Mouse (Mus musculus) kidney, embryonic 15.5 days (tissue): ENCODE measurements at regions not wholly inside any gene's neighbourhood (a gene's known extent, or its start where the extent isn't known, plus 50 kb on each side); places are given as distances from the start of the nearest gene placed in this dataset.

ENCODE experiments used
- ATAC-seq: fragments of 200-750 bp; cut with Nextera tagmentation; replicated peaks from 2 replicates; pipeline ENCODE4 v1.8.0; 2017; ENCODE audit warnings: moderate TSS enrichment; ENCODE audit not compliant: low FRiP score
- H3K27ac ChIP-seq: fragments of 300-500 bp; sonication (generic); 2 replicates; pipeline ENCODE4 v1.5.1; 2015; ENCODE audit warnings: mild to moderate bottlenecking, inconsistent platforms
- H3K27me3 ChIP-seq: fragments of 300-500 bp; sonication (generic); 2 replicates; pipeline ENCODE4 v1.6.1; 2015; ENCODE audit warnings: inconsistent platforms
- H3K36me3 ChIP-seq: fragments of 300-500 bp; sonication (generic); 2 replicates; pipeline ENCODE4 v1.6.1; 2015; ENCODE audit warnings: inconsistent platforms
- H3K4me1 ChIP-seq: fragments of 300-500 bp; sonication (generic); 2 replicates; pipeline ENCODE4 v1.6.1; 2015; ENCODE audit warnings: inconsistent platforms
- H3K4me2 ChIP-seq: fragments of 300-500 bp; sonication (generic); 2 replicates; pipeline ENCODE4 v1.6.1; 2015; ENCODE audit warnings: moderate library complexity, mild to moderate bottlenecking, inconsistent platforms
- H3K4me3 ChIP-seq: fragments of 300-500 bp; sonication (generic); replicated peaks from 2 replicates; pipeline ENCODE4 v1.5.1; 2015; ENCODE audit warnings: mild to moderate bottlenecking, inconsistent platforms
- H3K9ac ChIP-seq: fragments of 300-500 bp; sonication (generic); 2 replicates; pipeline ENCODE4 v1.6.1; 2015; ENCODE audit warnings: mild to moderate bottlenecking, inconsistent platforms
- H3K9me3 ChIP-seq: fragments of 300-500 bp; sonication (generic); replicated peaks from 2 replicates; pipeline ENCODE4 v1.6.1; 2016; ENCODE audit warnings: inconsistent platforms
- WGBS: fragments of 180-500 bp; shearing (Covaris S2); methylation state at CpG from one replicate; pipeline ENCODE4 v1.1.7; 2015; ENCODE audit warnings: mixed read lengths; 5-methylcytosine and 5-hydroxymethylcytosine counted together

DNA sequence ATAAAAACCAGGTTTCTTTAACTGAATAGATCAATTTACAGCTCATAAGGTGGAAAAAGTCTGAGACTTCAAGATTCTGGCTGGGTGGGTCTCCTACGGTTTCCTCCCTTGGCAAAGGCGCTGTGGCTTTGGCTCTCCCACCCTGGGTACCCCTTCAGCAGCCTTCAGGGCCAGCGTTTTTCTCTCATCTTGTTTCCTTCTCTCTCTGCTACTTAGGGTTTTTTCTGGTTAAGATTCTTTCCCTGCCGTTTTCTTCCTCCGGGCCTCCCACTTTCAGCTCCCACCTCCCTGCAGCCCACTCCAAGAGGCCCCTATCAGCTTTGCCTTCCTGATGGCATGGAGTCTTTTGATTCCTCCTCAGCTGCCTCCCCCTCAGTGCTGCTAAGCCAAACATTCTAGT, 463.0 kb downstream of the Ccdc171 start:
- Histone ChIP-seq H3K4me3 (no peak overlapping the region), H3K4me1 (peaks cover 44% of the 10 kb centered on the region), H3K9ac (no peak overlapping the region), H3K9me3 (no peaks in the 10 kb centered on the region), H3K36me3 (no peaks in the 10 kb centered on the region), H3K4me2 (0 out of 2 replicates have a peak overlapping the region, but pooled peaks have one; percentile 4), H3K27me3 (no peaks in the 10 kb centered on the region), H3K27ac (peak overlapping the region; percentile 81)
- ATAC-seq: no peak; the same call in 1 of the 2 replicates
- 12% methylated on average over 5 of the region's 5 CpGs for WGBS

DNA sequence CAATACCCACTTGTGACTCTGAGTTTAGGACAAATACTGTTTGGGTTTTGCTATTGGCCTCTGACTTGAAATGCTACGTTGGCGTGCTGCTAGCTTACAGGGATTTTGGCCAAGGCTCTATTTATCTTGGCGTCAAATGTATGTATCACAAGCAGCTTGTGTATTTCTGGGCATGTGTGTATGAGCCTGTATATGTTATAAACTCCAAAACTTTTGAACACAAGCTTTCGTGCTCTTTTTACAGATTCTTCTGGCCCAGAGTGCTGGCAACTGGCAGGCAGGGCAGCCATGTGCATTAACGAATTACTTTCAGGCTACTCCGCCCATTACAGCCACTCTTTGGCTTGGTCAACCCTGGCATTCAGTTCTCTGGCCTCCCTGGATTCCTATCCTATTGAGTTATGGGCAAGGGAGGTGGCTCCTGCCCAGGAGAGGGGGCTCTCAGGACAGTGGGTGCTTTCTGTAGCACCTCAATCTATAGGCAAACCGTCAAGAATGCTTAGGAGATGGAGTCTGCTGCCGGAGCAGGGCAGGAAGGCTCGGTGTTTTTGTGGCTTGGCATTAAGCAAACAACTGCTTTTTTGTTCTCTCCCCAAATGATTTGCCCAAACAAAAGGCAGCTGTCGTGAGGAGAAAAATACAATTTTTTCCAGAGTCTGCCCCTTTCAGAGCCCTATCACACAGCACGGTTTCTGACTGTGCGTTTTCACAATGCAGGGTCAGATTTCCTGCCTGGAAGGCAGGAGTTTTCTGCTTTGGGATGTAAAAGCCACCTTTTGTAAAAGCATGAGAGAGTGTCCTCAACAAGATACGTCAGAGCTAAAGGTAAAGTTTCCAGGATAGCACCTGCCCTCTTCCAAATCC, 465.0 kb downstream of the Ccdc171 start:
- WGBS: 43% methylated on average over 13 of the region's 13 CpGs
- peaks cover 44% of the 10 kb centered on the region for H3K4me1 ChIP-seq
- H3K9me3 ChIP-seq: no peaks in the 10 kb centered on the region
- ATAC-seq: no peak; the same call in 1 of the 2 replicates
- no peak overlapping the region for H3K4me2 ChIP-seq
- no peaks in the 10 kb centered on the region for H3K27me3 ChIP-seq
- H3K27ac ChIP-seq: peak overlapping the region; percentile 64
- no peak overlapping the region for H3K4me3 ChIP-seq
- no peaks in the 10 kb centered on the region for H3K36me3 ChIP-seq
- H3K9ac ChIP-seq: no peak overlapping the region

DNA sequence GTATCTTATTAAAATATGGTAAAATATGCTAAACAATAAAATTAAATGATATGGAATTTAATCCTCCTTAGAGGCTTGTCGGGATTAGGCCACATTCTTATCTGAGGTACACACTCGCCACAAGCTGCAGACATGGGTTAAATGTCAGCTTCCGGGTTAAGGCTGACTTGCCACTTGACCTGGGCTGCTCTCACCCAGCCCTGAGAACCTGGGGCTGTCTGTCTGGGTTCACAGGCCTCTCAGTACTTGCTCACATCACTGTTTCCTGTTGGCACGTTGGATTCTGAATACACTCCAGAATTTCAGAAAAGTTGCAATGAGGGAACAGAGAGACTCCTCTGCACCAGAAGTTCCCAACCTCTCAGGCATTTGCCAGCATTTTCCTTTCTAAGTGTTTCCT, 465.9 kb downstream of the Ccdc171 start:
- no peak overlapping the region for H3K4me2 ChIP-seq
- no peak overlapping the region for H3K4me3 ChIP-seq
- H3K9me3 ChIP-seq: no peaks in the 10 kb centered on the region
- H3K4me1 ChIP-seq: peaks cover 44% of the 10 kb centered on the region
- H3K27me3 ChIP-seq: no peaks in the 10 kb centered on the region
- no peaks in the 10 kb centered on the region for H3K36me3 ChIP-seq
- ATAC-seq: no peak
- no peak overlapping the region for H3K9ac ChIP-seq
- WGBS: 24% methylated on average over 4 of the region's 4 CpGs
- H3K27ac ChIP-seq: no peak overlapping the region

DNA sequence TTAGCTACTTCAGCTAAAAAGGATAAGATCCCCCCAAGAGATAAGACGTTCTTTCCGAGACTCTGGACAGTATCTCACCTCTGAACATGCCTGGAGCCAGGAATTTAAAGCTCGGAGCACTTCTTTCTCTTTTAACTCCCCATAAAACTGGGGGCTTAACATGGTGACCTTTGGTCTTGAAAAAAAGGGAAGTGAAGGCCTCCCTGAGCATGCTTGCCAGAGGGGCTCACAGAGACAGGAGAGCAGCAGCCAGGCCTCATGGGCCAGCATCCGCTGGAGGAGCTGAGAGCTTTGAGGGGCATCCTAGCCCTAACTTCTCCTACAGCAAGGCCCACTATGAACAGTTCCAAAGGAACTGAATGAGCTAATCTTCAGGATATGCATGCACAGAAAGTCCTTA, 471.7 kb downstream of the Ccdc171 start:
- Histone ChIP-seq H3K4me3 (no peak overlapping the region), H3K27me3 (no peaks in the 10 kb centered on the region), H3K4me1 (peaks cover 14% of the 10 kb centered on the region), H3K9ac (no peak overlapping the region), H3K4me2 (no peak overlapping the region), H3K27ac (no peak overlapping the region), H3K36me3 (no peaks in the 10 kb centered on the region), H3K9me3 (no peaks in the 10 kb centered on the region)
- 42% methylated on average over 4 of the region's 4 CpGs for whole genome bisulfite sequencing
- no peak for ATAC-seq

DNA sequence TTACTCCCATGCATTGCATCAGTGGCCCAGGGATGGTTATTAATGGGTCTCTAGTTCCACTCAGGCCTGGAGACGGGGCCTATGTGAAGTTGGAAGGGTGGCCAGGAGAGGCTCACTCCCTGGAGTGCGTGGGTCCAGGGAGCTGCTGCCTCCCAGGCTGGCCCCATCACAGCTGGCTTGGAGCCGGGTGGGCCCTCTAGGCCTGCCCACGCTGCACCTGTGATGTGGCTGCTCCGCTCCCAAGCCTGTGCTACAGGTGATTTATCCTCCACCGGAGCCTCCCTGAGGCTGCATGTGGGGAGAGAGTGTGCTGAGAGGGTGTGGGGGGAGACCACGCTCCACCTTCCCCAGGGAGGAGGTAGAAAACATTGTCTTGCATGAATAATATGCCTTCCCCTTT, 476.3 kb downstream of the Ccdc171 start:
- Histone ChIP-seq H3K9me3 (no peaks in the 10 kb centered on the region), H3K36me3 (no peaks in the 10 kb centered on the region), H3K4me1 (peaks cover 22% of the 10 kb centered on the region), H3K27me3 (no peaks in the 10 kb centered on the region), H3K4me3 (no peak overlapping the region), H3K27ac (peak overlapping the region; percentile 48; the same call in 1 of the 2 replicates), H3K4me2 (no peak overlapping the region), H3K9ac (no peak overlapping the region)
- peak; percentile 68 for ATAC-seq
- WGBS: 53% methylated on average over 7 of the region's 7 CpGs

DNA sequence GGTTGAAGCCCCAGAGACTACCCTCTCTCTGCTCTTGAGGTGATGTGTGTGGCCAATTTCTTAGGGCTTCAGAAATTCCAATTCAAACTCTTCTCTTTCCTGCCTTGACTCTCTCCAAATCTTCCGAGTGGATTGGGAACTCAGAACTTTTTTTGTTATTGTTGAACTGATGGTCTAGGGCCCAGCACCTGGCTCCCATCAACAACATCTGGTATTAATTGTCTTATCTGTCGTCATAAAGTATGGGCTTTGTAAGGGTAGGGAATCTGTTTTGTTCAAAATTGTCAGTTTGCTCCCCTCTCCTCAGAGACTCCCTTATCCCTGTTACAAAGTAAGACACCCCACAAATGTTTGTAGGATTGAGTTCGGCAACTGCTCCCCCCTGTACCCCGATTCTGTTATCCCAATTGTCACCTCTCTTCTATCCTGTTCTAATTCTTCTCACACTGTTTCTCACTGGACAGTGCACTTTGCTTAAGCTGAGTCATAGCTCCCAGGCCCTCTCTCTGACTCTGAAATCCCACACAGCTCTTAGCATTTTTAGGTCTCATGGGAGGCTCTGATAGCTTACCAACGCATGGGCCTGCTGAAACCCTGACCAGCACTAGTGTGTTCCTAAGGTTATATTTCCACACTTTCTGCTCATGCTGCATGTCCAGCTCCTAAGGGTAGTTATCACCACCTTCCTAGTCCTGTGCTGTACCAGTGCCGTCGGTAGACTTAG, 478.9 kb downstream of the Ccdc171 start:
- no peaks in the 10 kb centered on the region for H3K9me3 ChIP-seq
- no peak overlapping the region for H3K4me2 ChIP-seq
- WGBS: 67% methylated on average over 7 of the region's 7 CpGs
- H3K4me3 ChIP-seq: no peak overlapping the region
- H3K9ac ChIP-seq: no peak overlapping the region
- H3K36me3 ChIP-seq: no peaks in the 10 kb centered on the region
- H3K27me3 ChIP-seq: no peaks in the 10 kb centered on the region
- no peak for ATAC-seq
- peaks cover 22% of the 10 kb centered on the region for H3K4me1 ChIP-seq
- H3K27ac ChIP-seq: no peak overlapping the region

DNA sequence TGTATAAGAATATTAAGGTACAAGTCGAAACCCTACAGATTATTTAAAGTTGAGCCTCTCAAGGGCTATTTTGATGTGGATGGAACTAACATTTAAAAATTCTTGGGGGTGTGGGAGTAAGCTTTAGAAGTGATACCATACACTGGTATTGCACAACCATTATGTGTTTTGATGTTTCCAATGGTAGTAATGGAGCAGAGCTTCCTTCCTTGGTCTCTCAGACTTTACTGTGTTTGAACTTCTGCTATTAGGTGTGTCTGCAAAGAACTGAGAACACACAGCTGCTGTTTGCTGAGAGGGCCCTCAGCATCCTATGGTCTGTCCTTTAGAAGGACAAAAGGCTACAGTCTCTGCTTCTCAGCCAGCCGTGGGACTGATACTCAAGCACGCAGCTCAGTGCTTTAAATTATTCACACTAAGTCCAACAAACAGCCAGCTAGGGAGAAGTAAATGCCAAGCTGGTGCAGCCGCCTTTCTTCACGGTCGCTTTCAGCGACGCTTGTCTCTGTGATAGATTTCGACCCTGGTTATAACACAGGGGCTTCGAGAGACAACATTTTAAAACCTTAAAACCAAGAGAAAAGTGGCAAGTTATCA, 479.5 kb downstream of the Ccdc171 start:
- Histone ChIP-seq H3K4me2 (no peak overlapping the region), H3K36me3 (no peaks in the 10 kb centered on the region), H3K9me3 (no peaks in the 10 kb centered on the region), H3K9ac (no peak overlapping the region), H3K27ac (no peak overlapping the region; the same call in 1 of the 2 replicates), H3K27me3 (no peaks in the 10 kb centered on the region), H3K4me3 (no peak overlapping the region), H3K4me1 (peaks cover 22% of the 10 kb centered on the region)
- no peak for ATAC-seq
- WGBS: 55% methylated on average over 10 of the region's 10 CpGs

DNA sequence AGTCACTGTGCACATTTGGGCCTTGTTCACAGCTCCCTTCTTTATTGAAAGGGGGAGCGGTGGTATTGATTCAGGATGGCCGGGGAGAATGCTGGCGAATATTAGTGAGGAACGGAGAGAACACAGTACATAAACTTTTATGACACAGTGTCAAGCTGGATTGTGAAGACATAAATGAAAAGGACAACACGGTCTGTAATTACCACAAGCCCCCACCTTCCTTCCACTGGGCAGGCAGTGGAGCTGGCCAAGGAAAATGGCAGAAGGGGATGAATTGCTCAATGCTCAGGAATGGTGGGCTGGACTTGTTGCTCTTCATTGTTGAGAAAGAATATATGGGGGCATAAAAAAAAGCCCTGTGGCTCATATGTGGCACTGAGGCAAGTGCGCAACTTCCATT, 486.6 kb downstream of the Ccdc171 start:
- no peaks in the 10 kb centered on the region; the same call in 1 of the 2 replicates for H3K27me3 ChIP-seq
- no peaks in the 10 kb centered on the region for H3K36me3 ChIP-seq
- H3K9me3 ChIP-seq: no peaks in the 10 kb centered on the region
- no peak overlapping the region for H3K27ac ChIP-seq
- peaks cover 7% of the 10 kb centered on the region for H3K4me1 ChIP-seq
- no peak for ATAC-seq
- no peak overlapping the region for H3K4me3 ChIP-seq
- no peak overlapping the region for H3K9ac ChIP-seq
- no peak overlapping the region for H3K4me2 ChIP-seq
- WGBS: 64% methylated on average over 6 of the region's 6 CpGs

DNA sequence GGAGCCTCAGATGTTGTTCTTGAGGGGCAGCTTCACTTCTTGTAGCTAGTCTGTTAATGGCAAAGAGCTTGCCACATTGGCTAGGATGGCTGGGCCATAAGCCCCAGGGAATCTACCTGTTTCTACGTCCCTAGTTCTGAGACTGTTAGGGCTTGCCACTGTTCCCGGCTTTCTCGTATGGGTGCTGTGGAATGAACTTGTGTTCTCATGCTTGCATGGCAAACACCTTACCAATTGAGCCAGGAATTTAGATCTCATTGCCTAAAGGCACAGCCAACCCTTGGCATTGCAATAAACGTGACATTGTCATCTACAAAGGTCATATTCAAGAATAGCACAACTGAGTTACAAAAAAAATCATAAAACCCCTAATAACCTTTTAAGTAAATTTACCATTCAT, 489.8 kb downstream of the Ccdc171 start:
- no peak for ATAC-seq
- Histone ChIP-seq H3K27ac (no peak overlapping the region), H3K4me1 (peaks cover 37% of the 10 kb centered on the region), H3K9ac (no peak overlapping the region), H3K36me3 (no peaks in the 10 kb centered on the region), H3K27me3 (no peaks in the 10 kb centered on the region; the same call in 1 of the 2 replicates), H3K4me3 (no peak overlapping the region), H3K4me2 (no peak overlapping the region), H3K9me3 (no peaks in the 10 kb centered on the region)
- 84% methylated on average over 4 of the region's 4 CpGs for WGBS

DNA sequence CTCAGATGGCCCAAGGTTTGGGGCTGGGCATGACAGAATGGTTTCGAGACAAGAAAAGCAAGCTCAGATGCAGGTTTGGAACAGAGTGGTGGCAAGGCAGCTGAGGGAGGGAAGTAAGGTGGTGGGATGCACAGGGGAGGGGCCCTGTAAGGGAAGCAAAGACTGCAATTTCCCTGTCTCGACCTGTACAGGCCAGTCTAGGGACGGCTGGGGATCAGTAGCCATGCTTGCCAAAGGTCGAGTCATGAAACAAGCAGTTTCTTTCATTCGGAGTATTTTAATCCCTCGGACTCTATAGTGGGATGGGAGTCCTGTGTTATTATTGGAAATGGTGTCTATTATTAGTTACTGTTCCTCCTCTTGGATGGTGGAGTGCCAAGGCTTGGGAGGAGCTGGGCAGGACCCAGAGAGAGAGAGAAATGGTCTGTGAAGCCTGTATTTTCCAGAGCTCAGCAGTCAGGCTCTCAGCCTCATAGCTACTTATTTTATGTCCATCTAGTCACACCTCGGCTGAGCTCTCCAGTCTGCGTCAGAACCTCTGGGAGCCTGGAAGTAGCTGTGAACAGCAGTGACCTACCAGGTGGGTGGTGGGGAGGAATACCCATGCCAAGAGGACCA, 490.3 kb downstream of the Ccdc171 start:
- Histone ChIP-seq H3K9ac (no peak overlapping the region), H3K4me1 (peaks cover 42% of the 10 kb centered on the region), H3K9me3 (no peaks in the 10 kb centered on the region), H3K27me3 (no peaks in the 10 kb centered on the region; the same call in 1 of the 2 replicates), H3K4me3 (no peak overlapping the region), H3K27ac (no peak overlapping the region), H3K4me2 (no peak overlapping the region), H3K36me3 (no peaks in the 10 kb centered on the region)
- 58% methylated on average over 8 of the region's 8 CpGs for WGBS
- no peak for ATAC-seq

DNA sequence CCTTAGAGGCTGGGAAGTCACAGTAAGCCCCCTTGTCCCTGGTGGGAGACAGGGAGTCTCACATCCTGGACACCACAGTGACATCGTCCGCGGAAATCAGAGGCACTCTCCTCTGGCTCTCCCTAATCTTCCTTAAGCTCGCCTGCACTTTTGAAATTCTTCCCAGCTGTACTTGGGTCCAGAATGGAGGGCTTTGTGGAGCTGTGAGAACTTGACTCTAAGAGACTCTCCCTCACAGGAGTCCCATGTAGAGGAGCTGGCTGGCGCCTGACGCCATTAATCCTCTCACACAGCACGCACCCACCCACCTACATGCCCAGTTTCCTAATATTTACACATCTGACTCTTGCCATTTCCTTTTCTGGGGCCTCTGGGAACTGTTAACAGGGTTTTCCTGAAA, 492.8 kb downstream of the Ccdc171 start:
- Histone ChIP-seq H3K36me3 (no peaks in the 10 kb centered on the region), H3K9ac (no peak overlapping the region), H3K27me3 (no peaks in the 10 kb centered on the region; the same call in 1 of the 2 replicates), H3K4me1 (peaks cover 45% of the 10 kb centered on the region), H3K4me3 (no peak overlapping the region), H3K4me2 (no peak overlapping the region), H3K27ac (peak overlapping the region; percentile 92), H3K9me3 (no peaks in the 10 kb centered on the region)
- no peak for ATAC-seq
- WGBS: 63% methylated on average over 7 of the region's 7 CpGs
